Mouse (Mus musculus): ENCODE results near the gene Necap2. TPM values are rescaled to one million over a fixed set of nuclear protein-coding genes. Genes with fewer than 3 reads are reported as not detected.

Necap2 gene
- polyA plus RNA-seq, 2 experiments = 60.3 to 88.7 TPM

- Histone ChIP-seq H3K4me2 (ENCODE audit: low read depth) (peak overlapping the region; percentile 25), H3K27ac (peak overlapping the region; percentile 41), H3K9ac (replicated peaks) (no peak overlapping the region), H3K36me3 (replicated peaks; ENCODE audit: control insufficient read depth, insufficient read depth, low read depth) (peaks cover 73% of the 10 kb centered on the region), H3K4me3 (ENCODE audit: insufficient read depth in 1 of 2, low read depth in 2 of 2, low read length in 2 of 2) (no peak overlapping the region), H3K9me3 (ENCODE audit: control insufficient read depth, low read length) (no peaks in the 10 kb centered on the region), H3K27me3 (ENCODE audit: control insufficient read depth, insufficient read depth, low read length) (no peaks in the 10 kb centered on the region), H3K4me1 (replicated peaks; ENCODE audit: control insufficient read depth in 2 of 2, insufficient read depth in 2 of 2, low read length in 1 of 2) (peaks cover 11 to 27% of the 10 kb centered on the region in 2 experiments)
- ATAC-seq (ENCODE audit: insufficient read depth) (peak; percentile 81), DNase-seq (ENCODE audit: low read depth in 3 of 3, low spot score in 3 of 3) (peak in 1 of 3 experiments; percentile 38)
- WGBS (ENCODE audit: insufficient replicate concordance) = 16% methylated on average over 8 of the region's 8 CpGs
- TF ChIP-seq EP300 (IDR thresholded peaks at IDR 0.05; ENCODE audit: low read depth) (peak; percentile 87), CTCF (IDR thresholded peaks at IDR 0.05; ENCODE audit: low read depth) (no peak)
Measured at GRCm38 (mm10) chr4:141068655-141069054, 9.5 kb downstream of the Necap2 start.

- no peak overlapping the region for H3K4me3 ChIP-seq (ENCODE audit: insufficient read depth in 1 of 2, low read depth in 2 of 2, low read length in 2 of 2)
- peaks cover 9 to 18% of the 10 kb centered on the region in 2 experiments for H3K4me1 ChIP-seq (replicated peaks; ENCODE audit: control insufficient read depth in 2 of 2, insufficient read depth in 2 of 2, low read length in 1 of 2)
- no peaks in the 10 kb centered on the region for H3K9me3 ChIP-seq (ENCODE audit: control insufficient read depth, low read length)
- no peak for TF ChIP-seq CTCF (IDR thresholded peaks at IDR 0.05; ENCODE audit: low read depth)
- TF ChIP-seq EP300 (IDR thresholded peaks at IDR 0.05; ENCODE audit: low read depth) = no peak
- ATAC-seq (ENCODE audit: insufficient read depth) = no peak
- no peaks in the 10 kb centered on the region for H3K27me3 ChIP-seq (ENCODE audit: control insufficient read depth, insufficient read depth, low read length)
- no peak overlapping the region for H3K27ac ChIP-seq
- H3K9ac ChIP-seq (replicated peaks) = no peak overlapping the region
- DNase-seq (ENCODE audit: low read depth in 3 of 3, low spot score in 3 of 3) = no peak
- peaks cover 62% of the 10 kb centered on the region for H3K36me3 ChIP-seq (replicated peaks; ENCODE audit: control insufficient read depth, insufficient read depth, low read depth)
- WGBS (ENCODE audit: insufficient replicate concordance) = 80% methylated on average over 9 of the region's 9 CpGs
- H3K4me2 ChIP-seq (ENCODE audit: low read depth) = no peak overlapping the region
Measured at GRCm38 (mm10) chr4:141067516-141068046, 10.6 kb downstream of the Necap2 start.

- H3K4me1 ChIP-seq (replicated peaks; ENCODE audit: control insufficient read depth in 2 of 2, insufficient read depth in 2 of 2, low read length in 1 of 2) = peaks cover 9 to 18% of the 10 kb centered on the region in 2 experiments
- no peak overlapping the region for H3K27ac ChIP-seq
- H3K4me3 ChIP-seq (ENCODE audit: insufficient read depth in 1 of 2, low read depth in 2 of 2, low read length in 2 of 2) = no peak overlapping the region
- peaks cover 55% of the 10 kb centered on the region for H3K36me3 ChIP-seq (replicated peaks; ENCODE audit: control insufficient read depth, insufficient read depth, low read depth)
- 86% methylated on average over 12 of the region's 12 CpGs for WGBS (ENCODE audit: insufficient replicate concordance)
- H3K4me2 ChIP-seq (ENCODE audit: low read depth) = no peak overlapping the region
- ATAC-seq (ENCODE audit: insufficient read depth) = no peak
- H3K9ac ChIP-seq (replicated peaks) = no peak overlapping the region
- no peaks in the 10 kb centered on the region for H3K27me3 ChIP-seq (ENCODE audit: control insufficient read depth, insufficient read depth, low read length)
- no peak for TF ChIP-seq CTCF (IDR thresholded peaks at IDR 0.05; ENCODE audit: low read depth)
- no peak for TF ChIP-seq EP300 (IDR thresholded peaks at IDR 0.05; ENCODE audit: low read depth)
- H3K9me3 ChIP-seq (ENCODE audit: control insufficient read depth, low read length) = no peaks in the 10 kb centered on the region
- no peak for DNase-seq (ENCODE audit: low read depth in 3 of 3, low spot score in 3 of 3)
Measured at GRCm38 (mm10) chr4:141066709-141067515, 11.2 kb downstream of the Necap2 start.

- H3K27ac ChIP-seq = no peak overlapping the region
- H3K27me3 ChIP-seq (ENCODE audit: control insufficient read depth, insufficient read depth, low read length) = no peaks in the 10 kb centered on the region
- no peak for ATAC-seq (ENCODE audit: insufficient read depth)
- peaks cover 16 to 20% of the 10 kb centered on the region in 2 experiments for H3K4me1 ChIP-seq (replicated peaks; ENCODE audit: control insufficient read depth in 2 of 2, insufficient read depth in 2 of 2, low read length in 1 of 2)
- no peak overlapping the region for H3K9ac ChIP-seq (replicated peaks)
- no peaks in the 10 kb centered on the region for H3K9me3 ChIP-seq (ENCODE audit: control insufficient read depth, low read length)
- 7% methylated on average over 8 of the region's 8 CpGs for WGBS (ENCODE audit: insufficient replicate concordance)
- no peak overlapping the region for H3K4me3 ChIP-seq (ENCODE audit: insufficient read depth in 1 of 2, low read depth in 2 of 2, low read length in 2 of 2)
- peak in 2 of 3 experiments; percentile 42 to 74 for DNase-seq (ENCODE audit: low read depth in 3 of 3, low spot score in 3 of 3)
- peaks cover 41% of the 10 kb centered on the region for H3K36me3 ChIP-seq (replicated peaks; ENCODE audit: control insufficient read depth, insufficient read depth, low read depth)
- TF ChIP-seq EP300 (IDR thresholded peaks at IDR 0.05; ENCODE audit: low read depth) = no peak
- peak; percentile 99 for TF ChIP-seq CTCF (IDR thresholded peaks at IDR 0.05; ENCODE audit: low read depth)
- no peak overlapping the region for H3K4me2 ChIP-seq (ENCODE audit: low read depth)
Measured at GRCm38 (mm10) chr4:141065123-141065522, 13.0 kb downstream of the Necap2 start.

- peaks cover 16 to 21% of the 10 kb centered on the region in 2 experiments for H3K4me1 ChIP-seq (replicated peaks; ENCODE audit: control insufficient read depth in 2 of 2, insufficient read depth in 2 of 2, low read length in 1 of 2)
- H3K27ac ChIP-seq = no peak overlapping the region
- ATAC-seq (ENCODE audit: insufficient read depth) (no peak), DNase-seq (ENCODE audit: low read depth in 3 of 3, low spot score in 3 of 3) (no peak)
- no peaks in the 10 kb centered on the region for H3K27me3 ChIP-seq (ENCODE audit: control insufficient read depth, insufficient read depth, low read length)
- TF ChIP-seq EP300 (IDR thresholded peaks at IDR 0.05; ENCODE audit: low read depth) (no peak), CTCF (IDR thresholded peaks at IDR 0.05; ENCODE audit: low read depth) (no peak)
- H3K4me3 ChIP-seq (ENCODE audit: insufficient read depth in 1 of 2, low read depth in 2 of 2, low read length in 2 of 2) = no peak overlapping the region
- peaks cover 36% of the 10 kb centered on the region for H3K36me3 ChIP-seq (replicated peaks; ENCODE audit: control insufficient read depth, insufficient read depth, low read depth)
- WGBS (ENCODE audit: insufficient replicate concordance) = 87% methylated on average over 4 of the region's 4 CpGs
- H3K9me3 ChIP-seq (ENCODE audit: control insufficient read depth, low read length) = no peaks in the 10 kb centered on the region
- no peak overlapping the region for H3K4me2 ChIP-seq (ENCODE audit: low read depth)
- no peak overlapping the region for H3K9ac ChIP-seq (replicated peaks)
Measured at GRCm38 (mm10) chr4:141064104-141064659, 14.0 kb downstream of the Necap2 start.

All from liver, embryonic 14.5 days (tissue).